Comparison of ENCODE assay signal across 8 mouse cellular contexts in genomic region chr5:121592064-121592815, GRCm38 (mm10). TPM values are rescaled to one million over a fixed set of nuclear protein-coding genes. Genes with fewer than 3 reads are reported as not detected.
DNase-seq lines count a peak whose midpoint lies in the region; ATAC-seq and TF ChIP-seq lines count a peak whose summit lies in the region.

No protein-coding gene starts in this region.

- H3K4me1 ChIP-seq in kidney, adult 2 months (ENCODE audit: control insufficient read depth, insufficient read depth, low read length), result peaks cover 12% of the 10 kb centered on the region; the same call in 1 of the 2 replicates
- peaks cover 36% of the 10 kb centered on the region for H3K4me1 ChIP-seq in bone marrow macrophage, adult 2 months (ENCODE audit: control insufficient read depth, insufficient read depth, low read length)
- peaks cover 35% of the 10 kb centered on the region for H3K4me1 ChIP-seq in hindbrain, embryonic 15.5 days (replicated peaks)
- H3K4me1 ChIP-seq in midbrain, embryonic 14.5 days (ENCODE audit: control insufficient read depth, insufficient read depth, low read length), result peaks cover 11% of the 10 kb centered on the region; the same call in 1 of the 2 replicates

- ATAC-seq in hindbrain, embryonic 15.5 days (ENCODE audit: low FRiP score, low read depth), result no peak
- no peak for ATAC-seq in midbrain, embryonic 14.5 days (ENCODE audit: low FRiP score, low TSS enrichment)
- no peak for ATAC-seq in inflammation-experienced regulatory T-cells, adult 6 months
- no peak for ATAC-seq in CD4-positive, CD25-positive, alpha-beta regulatory T cell, adult 4 months

- no peak overlapping the region for H3K9ac ChIP-seq in hindbrain, embryonic 15.5 days
- no peak overlapping the region for H3K9ac ChIP-seq in midbrain, embryonic 14.5 days (replicated peaks; ENCODE audit: low read length)

- no peak for TF ChIP-seq CTCF in kidney, adult 2 months (conservative IDR thresholded peaks at IDR 0.05; ENCODE audit: insufficient read depth, insufficient read length, low read depth, low read length)
- TF ChIP-seq CTCF in bone marrow macrophage, adult 2 months (IDR thresholded peaks at IDR 0.05; ENCODE audit: low read depth, low read length), result no peak

- peak overlapping the region; percentile 9; the same call in 1 of the 2 replicates for H3K27ac ChIP-seq in kidney, adult 2 months (ENCODE audit: insufficient read depth, low read depth, low read length)
- H3K27ac ChIP-seq in bone marrow macrophage, adult 2 months (ENCODE audit: insufficient read depth, low read depth, low read length), result peak overlapping the region; percentile 70
- H3K27ac ChIP-seq in hindbrain, embryonic 15.5 days (replicated peaks), result no peak overlapping the region
- no peak overlapping the region for H3K27ac ChIP-seq in midbrain, embryonic 14.5 days (replicated peaks; ENCODE audit: low read depth, low read length)

- peak; percentile 43 for DNase-seq in kidney, adult 2 months
- DNase-seq in kidney, adult 11 months, result no peak
- no peak for DNase-seq in midbrain, embryonic 14.5 days
- DNase-seq in right cerebral cortex, postnatal 25 days, result no peak

- H3K27me3 ChIP-seq in kidney, adult 2 months (replicated peaks; ENCODE audit: control insufficient read depth, insufficient read depth, low read length), result no peaks in the 10 kb centered on the region
- H3K27me3 ChIP-seq in hindbrain, embryonic 15.5 days, result no peaks in the 10 kb centered on the region
- H3K27me3 ChIP-seq in midbrain, embryonic 14.5 days (ENCODE audit: control insufficient read depth, insufficient read depth, low read length), result no peaks in the 10 kb centered on the region

- TF ChIP-seq POLR2A in kidney, adult 2 months (IDR thresholded peaks at IDR 0.05; ENCODE audit: low read depth, low read length), result no peak
- no peak for TF ChIP-seq POLR2A in bone marrow macrophage, adult 2 months (IDR thresholded peaks at IDR 0.05; ENCODE audit: borderline replicate concordance, low read depth, low read length)

- H3K4me3 ChIP-seq in kidney, adult 2 months (ENCODE audit: insufficient read depth, low read depth, low read length), result peak overlapping the region; percentile 73
- peak overlapping the region; percentile 94 for H3K4me3 ChIP-seq in bone marrow macrophage, adult 2 months (ENCODE audit: insufficient read depth, low read length)
- peak overlapping the region; percentile 86 for H3K4me3 ChIP-seq in hindbrain, embryonic 15.5 days
- H3K4me3 ChIP-seq in midbrain, embryonic 14.5 days (replicated peaks; ENCODE audit: low read depth, low read length), result peak overlapping the region; percentile 49; the same call in 1 of the 2 replicates

- H3K9me3 ChIP-seq in hindbrain, embryonic 15.5 days, result no peaks in the 10 kb centered on the region
- H3K9me3 ChIP-seq in midbrain, embryonic 14.5 days (ENCODE audit: control insufficient read depth, low read length), result no peaks in the 10 kb centered on the region

- H3K36me3 ChIP-seq in kidney, adult 2 months (ENCODE audit: control insufficient read depth, insufficient read depth, low read length), result no peaks in the 10 kb centered on the region
- H3K36me3 ChIP-seq in hindbrain, embryonic 15.5 days, result no peaks in the 10 kb centered on the region
- H3K36me3 ChIP-seq in midbrain, embryonic 14.5 days (ENCODE audit: control insufficient read depth, insufficient read depth, low read length), result no peaks in the 10 kb centered on the region

- H3K4me2 ChIP-seq in hindbrain, embryonic 15.5 days, result peak overlapping the region; percentile 96
- H3K4me2 ChIP-seq in midbrain, embryonic 14.5 days (ENCODE audit: low read length), result peak overlapping the region; percentile 95

- WGBS in kidney, adult 2 months, result 44% methylated on average over 11 of the region's 11 CpGs
- 63% methylated on average over 11 of the region's 11 CpGs for WGBS in hindbrain, embryonic 15.5 days
- 69% methylated on average over 11 of the region's 11 CpGs for WGBS in midbrain, embryonic 14.5 days

RNA-seq across cellular contexts. Expression of gene Aldh2, which starts 1.4 kb away (rescaled TPM):
- 1,369 and 1,431 TPM in 2 replicates for polyA plus RNA-seq in kidney, adult 2 months (2012; rRNA removed)
- 844 and 895 TPM in 2 replicates for polyA plus RNA-seq in bone marrow macrophage, adult 2 months (2012; ENCODE audit: insufficient read depth, insufficient read length, missing spikeins)
- 127 and 137 TPM in 2 replicates for polyA plus RNA-seq in hindbrain, embryonic 15.5 days (2015; fragmentation: Nextera tagmentation; extraction: Ambion mirVana)
- 41.8 and 64.1 TPM in 2 replicates for polyA plus RNA-seq in midbrain, embryonic 14.5 days (2014; fragmentation: Nextera tagmentation; extraction: Ambion mirVana)
- 10 to 100 TPM in 1 of 3 experiments, 1 to 10 TPM in 2; 4.5 to 11.7 (median 6.0) TPM for polyA plus RNA-seq in inflammation-experienced regulatory T-cells, adult 6 months (2017; shearing (Covaris generic))
- polyA plus RNA-seq in CD4-positive, CD25-positive, alpha-beta regulatory T cell, adult 4 months (2017; shearing (Covaris generic)), result 10 to 100 TPM in 1 of 2 experiments, 1 to 10 TPM in 1; 10.0 to 19.3 TPM

RNA-seq across cellular contexts. Expression of gene Acad12, which starts 26.5 kb away (rescaled TPM):
- polyA plus RNA-seq in kidney, adult 2 months (2012; rRNA removed), result 47.0 and 51.4 TPM in 2 replicates
- polyA plus RNA-seq in bone marrow macrophage, adult 2 months (2012; ENCODE audit: insufficient read depth, insufficient read length, missing spikeins), result 8.6 and 9.0 TPM in 2 replicates
- 1.3 and 1.6 TPM in 2 replicates for polyA plus RNA-seq in hindbrain, embryonic 15.5 days (2015; fragmentation: Nextera tagmentation; extraction: Ambion mirVana)
- polyA plus RNA-seq in midbrain, embryonic 14.5 days (2014; fragmentation: Nextera tagmentation; extraction: Ambion mirVana), result 1.2 and 1.7 TPM in 2 replicates
- 1 to 10 TPM; 1.3 to 3.3 (median 1.7) TPM for polyA plus RNA-seq in inflammation-experienced regulatory T-cells, adult 6 months (2017; shearing (Covaris generic))
- polyA plus RNA-seq in CD4-positive, CD25-positive, alpha-beta regulatory T cell, adult 4 months (2017; shearing (Covaris generic)), result 1 to 10 TPM; 3.1 to 4.7 TPM

RNA-seq across cellular contexts. Expression of gene Mapkapk5, which starts 46.5 kb away (rescaled TPM):
- polyA plus RNA-seq in kidney, adult 2 months (2012; rRNA removed), result 32.6 and 36.6 TPM in 2 replicates
- 75.7 TPM in 2 replicates for polyA plus RNA-seq in bone marrow macrophage, adult 2 months (2012; ENCODE audit: insufficient read depth, insufficient read length, missing spikeins)
- polyA plus RNA-seq in hindbrain, embryonic 15.5 days (2015; fragmentation: Nextera tagmentation; extraction: Ambion mirVana), result 62.5 and 68.3 TPM in 2 replicates
- 58.3 and 68.8 TPM in 2 replicates for polyA plus RNA-seq in midbrain, embryonic 14.5 days (2014; fragmentation: Nextera tagmentation; extraction: Ambion mirVana)
- 10 to 100 TPM; 20.2 to 24.2 (median 23.8) TPM for polyA plus RNA-seq in inflammation-experienced regulatory T-cells, adult 6 months (2017; shearing (Covaris generic))
- polyA plus RNA-seq in CD4-positive, CD25-positive, alpha-beta regulatory T cell, adult 4 months (2017; shearing (Covaris generic)), result 10 to 100 TPM; 23.5 to 32.2 TPM

RNA-seq across cellular contexts. Expression of gene Adam1a, which starts 47.0 kb away (rescaled TPM):
- polyA plus RNA-seq in kidney, adult 2 months (2012; rRNA removed), result 2.0 and 2.2 TPM in 2 replicates
- polyA plus RNA-seq in bone marrow macrophage, adult 2 months (2012; ENCODE audit: insufficient read depth, insufficient read length, missing spikeins), result 3.0 and 4.3 TPM in 2 replicates
- polyA plus RNA-seq in hindbrain, embryonic 15.5 days (2015; fragmentation: Nextera tagmentation; extraction: Ambion mirVana), result 3.8 and 3.9 TPM in 2 replicates
- polyA plus RNA-seq in midbrain, embryonic 14.5 days (2014; fragmentation: Nextera tagmentation; extraction: Ambion mirVana), result 6.8 and 6.9 TPM in 2 replicates
- 1 to 10 TPM in 1 of 3 experiments, under 1 TPM in 2; 0.36 to 2.0 (median 0.75) TPM for polyA plus RNA-seq in inflammation-experienced regulatory T-cells, adult 6 months (2017; shearing (Covaris generic))
- 1 to 10 TPM; 1.2 to 1.6 TPM for polyA plus RNA-seq in CD4-positive, CD25-positive, alpha-beta regulatory T cell, adult 4 months (2017; shearing (Covaris generic))

RNA-seq across cellular contexts. Expression of gene Gm42878, which starts 47.0 kb away (rescaled TPM):
- polyA plus RNA-seq in kidney, adult 2 months (2012; rRNA removed), result 0.13 TPM in 1 of 2 replicates, not detected in the other
- polyA plus RNA-seq in bone marrow macrophage, adult 2 months (2012; ENCODE audit: insufficient read depth, insufficient read length, missing spikeins), result not detected in 2 replicates
- polyA plus RNA-seq in hindbrain, embryonic 15.5 days (2015; fragmentation: Nextera tagmentation; extraction: Ambion mirVana), result not detected in 2 replicates
- not detected in 2 replicates for polyA plus RNA-seq in midbrain, embryonic 14.5 days (2014; fragmentation: Nextera tagmentation; extraction: Ambion mirVana)
- polyA plus RNA-seq in inflammation-experienced regulatory T-cells, adult 6 months (2017; shearing (Covaris generic)), result not detected
- polyA plus RNA-seq in CD4-positive, CD25-positive, alpha-beta regulatory T cell, adult 4 months (2017; shearing (Covaris generic)), result not detected

Comparison
In these comparisons a context has a peak if more than half of its experiments do, and no peak if none do; other contexts are left out.
1. H3K27ac ChIP-seq: peak in kidney, adult 2 months (single experiment) and bone marrow macrophage, adult 2 months (single experiment); none in hindbrain, embryonic 15.5 days (single experiment) and midbrain, embryonic 14.5 days (single experiment).
2. Peak in every context shown above with its lines, with median percentiles within 50 percentile points of each other: H3K4me3 ChIP-seq.